Comparison of ENCODE assay signal across 9 mouse cellular contexts in the genomic region with DNA sequence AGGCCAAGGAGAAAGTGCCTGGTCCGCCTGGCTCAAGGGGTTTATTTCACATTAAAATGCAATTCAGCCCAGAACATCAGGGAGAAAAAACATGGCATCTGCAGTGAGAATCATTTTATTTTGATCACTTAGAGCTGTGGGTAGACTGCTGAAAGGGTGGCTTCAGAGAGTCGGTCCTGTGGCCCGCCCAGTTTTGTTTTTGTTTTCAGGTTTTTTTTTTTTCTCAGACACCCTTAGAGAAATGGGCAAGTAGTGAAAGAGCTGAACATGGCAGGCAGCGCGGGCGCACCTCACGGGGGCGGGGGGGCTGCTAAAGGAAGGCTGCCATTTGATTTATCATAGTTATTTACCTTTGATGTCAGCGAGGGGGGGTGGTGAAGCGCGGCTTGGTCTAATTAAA. TPM values are rescaled to one million over a fixed set of nuclear protein-coding genes. Genes with fewer than 3 reads are reported as not detected.
DNase-seq lines count a peak whose midpoint lies in the region; ATAC-seq and TF ChIP-seq lines count a peak whose summit lies in the region.
"Had no signal": no experiment of that assay in that cellular context is flagged by ENCODE, and none has a peak within 500 bp of the region (broad histone marks: within the 10 kb centered on the region; RNA-seq: fewer than 3 reads in every experiment).

No protein-coding gene starts in this region.

- WGBS in liver, embryonic 14.5 days (ENCODE audit: insufficient replicate concordance), result 10% methylated on average over 11 of the region's 11 CpGs
- 21% methylated on average over 11 of the region's 11 CpGs for WGBS in lung, adult 2 months

- peak; percentile 9 to 17 for DNase-seq in cerebellum, postnatal 10 days
- no peak for DNase-seq in cerebellum, adult 8-10 months
- DNase-seq in right cerebral cortex, postnatal 4 days, result peak; percentile 11
- no peak for DNase-seq in right cerebral cortex, adult 18-20 months
- DNase-seq in liver, embryonic 14.5 days (ENCODE audit: low read depth in 3 of 3, low spot score in 3 of 3), result no peak
- no peak for DNase-seq in urinary bladder, adult 18-20 months (ENCODE audit: low spot score in 2 of 2)
- DNase-seq in adrenal gland, adult 2 months, result no peak
- DNase-seq in lung, adult 2 months, result no peak
- DNase-seq: B cell, adult 2 months had no signal

- no peak overlapping the region for H3K27ac ChIP-seq in liver, embryonic 14.5 days

- no peaks in the 10 kb centered on the region for H3K4me1 ChIP-seq in liver, embryonic 14.5 days (replicated peaks; ENCODE audit: control insufficient read depth in 2 of 2, insufficient read depth in 2 of 2, low read length in 1 of 2)
- H3K4me1 ChIP-seq in lung, adult 2 months (ENCODE audit: control insufficient read depth, insufficient read depth, low read length), result peaks cover 3% of the 10 kb centered on the region; the same call in 1 of the 2 replicates

- no peak for ATAC-seq in liver, embryonic 14.5 days (ENCODE audit: insufficient read depth)

- no peak for TF ChIP-seq EP300 in liver, embryonic 14.5 days (IDR thresholded peaks at IDR 0.05; ENCODE audit: low read depth)

- peak overlapping the region; percentile 15; the same call in 1 of the 2 replicates for H3K4me2 ChIP-seq in liver, embryonic 14.5 days (ENCODE audit: low read depth)

- H3K36me3 ChIP-seq in liver, embryonic 14.5 days (replicated peaks; ENCODE audit: control insufficient read depth, insufficient read depth, low read depth), result no peaks in the 10 kb centered on the region

- H3K4me3 ChIP-seq in liver, embryonic 14.5 days (ENCODE audit: insufficient read depth in 1 of 2, low read depth in 2 of 2, low read length in 2 of 2), result no peak overlapping the region
- no peak overlapping the region for H3K4me3 ChIP-seq in lung, adult 2 months (replicated peaks; ENCODE audit: extremely low read depth, low read depth, low read length)

- TF ChIP-seq CTCF in liver, embryonic 14.5 days (IDR thresholded peaks at IDR 0.05; ENCODE audit: low read depth), result no peak
- no peak for TF ChIP-seq CTCF in lung, adult 2 months (IDR thresholded peaks at IDR 0.05; ENCODE audit: insufficient read depth, low read length)

- peaks cover 48% of the 10 kb centered on the region for H3K27me3 ChIP-seq in liver, embryonic 14.5 days (ENCODE audit: control insufficient read depth, insufficient read depth, low read length)

- H3K9me3 ChIP-seq in liver, embryonic 14.5 days (ENCODE audit: control insufficient read depth, low read length), result no peaks in the 10 kb centered on the region

- H3K9ac ChIP-seq in liver, embryonic 14.5 days (replicated peaks), result no peak overlapping the region

- TF ChIP-seq POLR2A in lung, adult 2 months (IDR thresholded peaks at IDR 0.05; ENCODE audit: borderline replicate concordance, extremely low read depth, low read depth, low read length), result no peak

RNA-seq across cellular contexts. Expression of a gene that starts 2.0 kb away (rescaled TPM):
- polyA plus RNA-seq in liver, embryonic 14.5 days (2012; rRNA removed), result 0.04 and 0.06 TPM in 2 replicates
- polyA plus RNA-seq in liver, embryonic 14.5 days (2014; fragmentation: Nextera tagmentation; extraction: Ambion mirVana), result 0.05 and 0.10 TPM in 2 replicates
- 1 to 10 TPM; 6.1 to 8.0 TPM for total RNA-seq in adrenal gland, adult 2 months (2021)
- 1.2 and 1.6 TPM in 2 replicates for polyA plus RNA-seq in adrenal gland, adult 2 months (2012; rRNA removed)
- polyA plus RNA-seq in lung, adult 2 months (2012; rRNA removed), result 0.77 and 1.1 TPM in 2 replicates

Comparison
In these comparisons a context has a peak if more than half of its experiments do, and no peak if none do; other contexts are left out.
1. DNase-seq: peak in cerebellum, postnatal 10 days (2 of 2) and right cerebral cortex, postnatal 4 days (single experiment); none in cerebellum, adult 8-10 months (single experiment), right cerebral cortex, adult 18-20 months (single experiment), liver, embryonic 14.5 days (0 of 3), urinary bladder, adult 18-20 months (0 of 2), adrenal gland, adult 2 months (single experiment) and lung, adult 2 months (single experiment).